ENCODE assay signal across 43 mouse cellular contexts in the genomic region with DNA sequence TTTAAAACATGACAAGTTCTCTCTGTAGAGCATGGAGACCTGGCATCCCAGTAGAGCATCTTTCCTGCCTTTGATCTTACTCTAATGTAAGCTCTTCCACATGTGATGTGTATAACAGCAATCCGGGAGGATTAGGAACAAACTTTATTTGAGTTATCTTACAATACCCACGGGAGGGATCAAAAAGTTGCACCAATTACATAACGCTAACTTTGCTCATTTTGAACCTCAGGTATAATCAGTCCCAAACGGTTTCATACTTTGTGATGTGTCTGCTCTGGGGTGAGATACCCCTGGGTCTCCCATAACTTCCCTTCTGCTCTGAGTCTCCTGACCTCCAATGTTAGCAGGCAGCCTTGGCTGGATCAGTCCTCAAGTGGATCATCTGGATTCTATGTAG. TPM values are rescaled to one million over a fixed set of nuclear protein-coding genes. Genes with fewer than 3 reads are reported as not detected.
"Had no signal": no experiment of that assay in that cellular context is flagged by ENCODE, and none has a peak within 500 bp of the region (broad histone marks: within the 10 kb centered on the region; RNA-seq: fewer than 3 reads in every experiment).

TSS of gene Vmn1r49 (minus strand) at position 101 of the 400 bp plus-strand sequence.

- H3K27me3 ChIP-seq: heart, embryonic 12.5 days; heart, embryonic 13.5 days; heart, embryonic 15.5 days; hindbrain, embryonic 12.5 days; hindbrain, embryonic 13.5 days; hindbrain, embryonic 15.5 days; intestine, embryonic 15.5 days; kidney, embryonic 15.5 days had no signal

- H3K9ac ChIP-seq: heart, embryonic 12.5 days; heart, embryonic 13.5 days; heart, embryonic 15.5 days; hindbrain, embryonic 12.5 days; hindbrain, embryonic 13.5 days; hindbrain, embryonic 14.5 days; hindbrain, embryonic 15.5 days; intestine, embryonic 15.5 days; kidney, embryonic 15.5 days had no signal

- ATAC-seq: hindbrain, embryonic 16.5 days; hindbrain, postnatal 0 days; inflammation-experienced regulatory T-cells, adult 6 months; intestine, embryonic 15.5 days; intestine, embryonic 16.5 days; intestine, postnatal 0 days had no signal

- H3K4me3 ChIP-seq: heart, embryonic 10.5 days; heart, embryonic 12.5 days; heart, embryonic 13.5 days; heart, embryonic 15.5 days; hindbrain, embryonic 10.5 days; hindbrain, embryonic 12.5 days; hindbrain, embryonic 13.5 days; hindbrain, embryonic 15.5 days; intestine, embryonic 15.5 days; kidney, embryonic 15.5 days; layer of hippocampus, adult 2 months; left cerebral cortex, adult 2 months had no signal

- H3K36me3 ChIP-seq: heart, embryonic 10.5 days; heart, embryonic 12.5 days; heart, embryonic 13.5 days; heart, embryonic 15.5 days; hindbrain, embryonic 10.5 days; hindbrain, embryonic 12.5 days; hindbrain, embryonic 13.5 days; hindbrain, embryonic 15.5 days; intestine, embryonic 15.5 days; kidney, embryonic 15.5 days had no signal

- H3K4me2 ChIP-seq: heart, embryonic 12.5 days; heart, embryonic 13.5 days; heart, embryonic 15.5 days; hindbrain, embryonic 12.5 days; hindbrain, embryonic 13.5 days; hindbrain, embryonic 14.5 days; hindbrain, embryonic 15.5 days; intestine, embryonic 15.5 days; kidney, embryonic 15.5 days had no signal

- H3K4me1 ChIP-seq: heart, embryonic 10.5 days; heart, embryonic 12.5 days; heart, embryonic 13.5 days; heart, embryonic 15.5 days; hindbrain, embryonic 10.5 days; hindbrain, embryonic 12.5 days; hindbrain, embryonic 13.5 days; hindbrain, embryonic 15.5 days; intestine, embryonic 15.5 days; kidney, embryonic 15.5 days had no signal

- H3K27ac ChIP-seq: heart, embryonic 10.5 days; heart, embryonic 13.5 days; heart, embryonic 15.5 days; hindbrain, embryonic 10.5 days; hindbrain, embryonic 12.5 days; hindbrain, embryonic 13.5 days; hindbrain, embryonic 14.5 days; hindbrain, embryonic 15.5 days; hindbrain, postnatal 0 days; intestine, embryonic 15.5 days; kidney, embryonic 15.5 days; kidney, postnatal 0 days; layer of hippocampus, adult 2 months; left cerebral cortex, adult 2 months had no signal

- H3K9me3 ChIP-seq: hindbrain, embryonic 15.5 days; intestine, embryonic 15.5 days; kidney, embryonic 15.5 days had no signal

- DNase-seq: heart, postnatal 10 days; heart, postnatal 14 days; heart, postnatal 36 days; heart, postnatal 4 days; kidney, adult 11 months; kidney, adult 18-20 months; kidney, adult 2 months; kidney, adult 8-10 months; kidney, adult 9 months; kidney, postnatal 10 days; kidney, postnatal 14 days; kidney, postnatal 25 days; kidney, postnatal 36 days; kidney, postnatal 4 days; layer of hippocampus, adult 9-11 months; layer of hippocampus, postnatal 36 days had no signal

RNA-seq across cellular contexts. Expression of gene Vmn1r49, which starts in this region (rescaled TPM):
- polyA plus RNA-seq: heart, embryonic 10.5 days; heart, embryonic 12.5 days; heart, embryonic 13.5 days; heart, embryonic 14.5 days; heart, embryonic 15.5 days; heart, embryonic 16.5 days; heart, postnatal 0 days; hindbrain, embryonic 10.5 days; hindbrain, embryonic 11.5 days; hindbrain, embryonic 12.5 days; hindbrain, embryonic 13.5 days; hindbrain, embryonic 14.5 days; hindbrain, embryonic 15.5 days; hindbrain, embryonic 16.5 days; hindbrain, postnatal 0 days; intestine, embryonic 14.5 days; intestine, embryonic 15.5 days; intestine, embryonic 16.5 days; intestine, postnatal 0 days; kidney, adult 2 months; kidney, embryonic 14.5 days; kidney, embryonic 15.5 days; kidney, embryonic 16.5 days; kidney, postnatal 0 days; large intestine, adult 2 months had no signal
